Mouse (Mus musculus) frontal cortex, adult (tissue): ENCODE data around the gene Chst5.

ENCODE experiments used
- ATAC-seq: cut with Nextera tagmentation; 2 replicates; pipeline ENCODE4 v1.9.2; 2017; ENCODE audit warnings: mild to moderate bottlenecking, moderate library complexity, mixed read lengths; ENCODE audit not compliant: low TSS enrichment

The Chst5 gene

DNA sequence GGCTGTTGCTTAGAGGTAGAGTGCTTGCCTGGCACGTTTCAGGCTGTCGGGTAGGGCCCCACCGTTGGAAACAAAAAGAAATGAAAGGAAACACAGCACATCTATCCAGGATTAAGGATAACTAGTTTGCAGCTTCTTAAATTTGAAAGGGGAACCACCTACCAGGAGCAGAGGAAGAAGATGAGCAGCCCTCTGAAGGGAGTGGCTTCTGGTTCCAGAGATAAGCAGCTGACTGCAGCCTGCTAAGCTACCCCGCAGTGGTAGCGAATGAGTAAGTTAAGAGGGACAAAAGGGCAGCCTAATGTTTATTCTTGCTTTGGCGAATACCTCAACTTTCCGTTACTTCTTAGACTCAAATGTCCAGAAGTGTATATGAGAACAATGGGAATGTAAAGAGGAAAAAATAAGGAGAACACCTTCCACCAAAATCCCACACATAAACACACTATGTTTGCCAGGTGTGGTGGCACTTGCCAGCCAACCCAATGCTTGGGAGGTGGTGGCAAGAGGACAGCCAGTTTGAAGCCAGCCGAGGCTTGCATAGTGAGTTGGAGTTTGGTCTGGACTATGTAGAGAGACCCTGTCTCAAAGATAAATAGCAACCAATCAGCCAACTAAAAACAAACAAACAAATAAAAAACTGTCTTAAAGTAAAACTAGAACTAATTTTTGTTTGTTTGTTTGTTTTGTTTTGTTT is 19.5 kb upstream of the Chst5 start:
- ATAC-seq = no peak

DNA sequence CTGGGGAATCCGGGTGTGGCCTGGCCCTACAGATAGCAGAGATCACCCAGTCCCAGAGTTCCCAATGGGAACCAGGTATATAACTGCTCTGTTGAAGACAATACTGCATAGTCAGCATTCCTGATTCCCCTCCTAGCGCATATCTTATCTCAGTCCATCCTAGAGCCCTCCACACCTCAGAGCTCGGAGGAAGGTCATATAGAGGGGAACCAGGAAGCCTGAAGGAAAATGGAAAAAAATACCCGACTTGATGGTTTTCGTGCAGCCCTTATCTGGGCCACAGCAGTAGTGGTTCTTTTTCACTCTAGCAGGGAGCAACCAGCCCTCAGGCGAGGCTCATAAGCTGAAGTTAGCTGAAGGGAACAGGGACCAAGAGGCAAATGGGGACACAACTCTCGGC is 14.7 kb upstream of the Chst5 start:
- no peak for ATAC-seq

DNA sequence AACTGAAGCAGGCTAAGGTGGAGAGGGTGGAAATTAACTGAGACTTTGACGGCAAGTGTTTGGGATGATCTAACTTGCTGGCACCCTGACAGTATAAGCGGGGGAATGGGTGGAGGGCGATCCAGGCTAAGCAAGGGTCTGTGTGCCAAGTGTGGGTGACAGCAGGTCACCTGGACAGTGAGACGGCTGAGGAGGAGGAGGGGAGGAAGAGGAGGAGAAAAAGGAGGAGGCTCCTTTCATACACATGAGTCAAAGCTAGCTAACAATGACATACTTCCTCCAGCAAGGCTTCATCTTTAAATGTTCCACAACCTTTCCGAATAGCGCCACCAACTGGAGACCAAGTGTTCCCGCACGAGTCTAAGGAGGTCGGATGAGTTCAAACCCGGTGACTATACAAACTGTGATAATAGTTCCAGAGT is 13.1 kb upstream of the Chst5 start:
- peak; percentile 99 for ATAC-seq

GRCm38 (mm10) chr8:111920971-111921370 is 10.7 kb upstream of the Chst5 start:
- no peak for ATAC-seq

GRCm38 (mm10) chr8:111919663-111920062 is 9.4 kb upstream of the Chst5 start:
- ATAC-seq = no peak

- no peak for ATAC-seq
These were observed 2.7 kb upstream of the Chst5 start for GRCm38 (mm10) chr8:111912860-111913432.

GRCm38 (mm10) chr8:111911572-111911971 is 1.3 kb upstream of the Chst5 start:
- ATAC-seq = peak; percentile 92

DNA sequence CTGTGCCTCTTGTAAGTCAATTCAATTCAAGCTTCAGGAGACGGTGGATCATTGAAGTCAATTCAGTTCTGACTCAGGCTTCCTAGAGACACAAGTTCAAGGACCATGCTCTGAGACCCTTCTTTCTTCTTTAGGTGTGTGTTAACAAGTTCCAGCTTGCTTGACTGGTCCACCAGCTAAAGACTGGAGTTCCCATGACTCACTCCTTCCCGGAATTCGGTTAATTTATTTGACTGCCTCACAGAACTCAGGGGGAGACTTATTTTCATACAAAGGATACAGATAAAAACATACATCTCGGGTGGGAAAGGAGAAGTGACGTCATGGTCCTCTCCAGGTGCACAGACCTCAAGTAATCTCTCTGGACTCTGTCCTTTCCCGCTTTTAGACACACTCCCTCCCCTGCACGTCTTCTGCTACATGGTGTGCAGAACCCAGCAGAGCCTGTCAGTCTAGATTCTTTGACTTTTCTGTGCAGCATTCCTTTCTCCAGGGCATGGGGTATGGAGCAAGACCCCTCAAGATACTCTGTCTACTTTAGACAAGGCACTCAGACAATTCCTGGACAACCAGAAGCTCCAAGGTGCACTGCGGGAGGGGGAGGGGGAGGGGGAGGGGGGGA is 4.6 kb downstream of the Chst5 start:
- no peak for ATAC-seq

- ATAC-seq = no peak
These were observed 8.2 kb downstream of the Chst5 start for GRCm38 (mm10) chr8:111902080-111902479.

DNA sequence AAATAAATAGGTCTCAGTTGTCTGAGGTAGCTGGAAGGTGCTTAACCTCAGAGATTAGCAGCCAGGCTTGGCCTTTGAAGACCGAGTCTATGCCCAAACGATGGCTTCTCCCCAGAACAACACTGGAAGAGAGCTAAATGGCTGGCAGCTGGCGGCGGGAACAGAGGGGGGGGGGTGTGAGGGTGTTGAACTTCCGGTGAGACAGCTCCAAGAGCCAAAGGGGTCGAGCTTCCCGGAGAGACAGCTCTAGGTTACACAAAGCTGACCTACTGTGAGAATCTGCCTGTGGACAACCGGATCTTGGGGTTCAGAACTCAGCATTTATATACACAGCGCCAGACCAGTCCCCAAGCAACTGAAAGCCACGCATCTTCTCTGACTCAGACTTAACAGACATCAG is 11.7 kb downstream of the Chst5 start:
- ATAC-seq = no peak

GRCm38 (mm10) chr8:111894955-111895354 is 15.3 kb downstream of the Chst5 start:
- no peak for ATAC-seq

DNA sequence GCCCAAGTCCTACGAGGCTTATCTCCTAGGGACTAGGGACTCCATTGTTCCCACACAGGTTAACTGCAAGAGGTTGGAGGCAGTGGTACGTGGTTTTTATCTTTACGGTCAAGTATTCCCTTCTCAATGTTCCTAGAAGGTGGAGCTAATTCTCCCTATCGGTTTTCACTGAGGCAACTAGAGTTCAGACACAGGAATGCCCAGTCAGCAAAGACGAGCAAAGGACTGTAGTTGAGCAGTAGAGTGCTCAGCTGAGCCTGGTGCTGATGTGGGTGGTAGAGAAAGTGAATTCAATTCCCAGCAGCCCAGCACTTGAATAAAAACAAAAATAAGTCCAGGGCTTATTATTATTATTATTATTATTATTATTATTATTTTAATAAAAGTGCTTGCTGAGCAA is 17.6 kb downstream of the Chst5 start:
- no peak for ATAC-seq

GRCm38 (mm10) chr8:111891983-111892382 is 18.3 kb downstream of the Chst5 start:
- ATAC-seq = no peak

- no peak for ATAC-seq
These were observed 19.3 kb downstream of the Chst5 start for GRCm38 (mm10) chr8:111890911-111891303.

- peak; percentile 62; the same call in 1 of the 2 replicates for ATAC-seq
These were observed 20.0 kb downstream of the Chst5 start for GRCm38 (mm10) chr8:111889931-111890910.

DNA sequence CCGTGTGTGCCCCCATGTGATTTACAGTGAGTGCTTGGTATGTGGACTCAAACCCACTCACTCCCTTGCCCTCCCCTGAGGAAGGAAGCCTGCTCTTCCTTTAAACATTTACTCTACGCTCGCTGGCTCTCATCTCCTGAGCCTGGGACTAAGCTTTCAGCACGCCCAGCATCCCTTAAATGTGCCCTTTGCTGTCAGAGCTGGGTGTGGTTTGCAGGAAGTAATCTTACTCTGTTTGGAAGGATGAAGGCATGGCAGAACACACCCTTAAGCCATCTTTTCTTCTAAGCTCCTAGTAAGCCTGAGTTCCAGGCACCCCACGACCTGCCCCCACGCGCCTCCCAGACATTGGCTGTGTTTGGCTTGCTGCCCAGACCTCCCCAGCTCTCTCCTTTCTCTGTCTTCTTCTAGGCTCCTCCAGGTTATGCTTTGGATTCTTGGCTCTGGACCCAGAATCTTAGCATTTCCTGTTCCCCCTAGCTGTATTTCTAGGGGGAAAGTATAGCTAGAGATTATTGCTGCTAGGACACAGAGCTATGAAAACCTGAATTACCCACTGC is 22.1 kb downstream of the Chst5 start:
- ATAC-seq = no peak

DNA sequence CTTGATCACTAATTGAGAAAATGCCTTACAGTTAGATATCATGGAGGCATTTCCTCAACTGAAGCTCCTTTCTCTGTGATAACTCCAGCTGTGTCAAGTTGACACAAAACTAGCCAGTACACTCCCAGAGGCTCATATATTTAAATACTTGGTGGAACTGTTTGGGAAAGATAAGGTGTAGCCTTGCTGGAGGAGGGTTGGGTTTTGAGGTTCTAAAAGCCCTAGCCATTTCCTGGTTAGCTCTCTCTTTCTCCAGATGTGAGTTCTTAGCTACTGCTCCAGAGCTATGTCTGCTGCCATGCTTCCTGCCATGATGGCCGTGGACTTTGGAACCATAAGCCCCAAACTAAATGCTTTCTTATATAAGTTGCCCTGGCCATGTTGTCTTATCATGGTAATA is 22.8 kb downstream of the Chst5 start:
- ATAC-seq = no peak

- no peak for ATAC-seq
These were observed 26.6 kb downstream of the Chst5 start for GRCm38 (mm10) chr8:111883615-111884014.

DNA sequence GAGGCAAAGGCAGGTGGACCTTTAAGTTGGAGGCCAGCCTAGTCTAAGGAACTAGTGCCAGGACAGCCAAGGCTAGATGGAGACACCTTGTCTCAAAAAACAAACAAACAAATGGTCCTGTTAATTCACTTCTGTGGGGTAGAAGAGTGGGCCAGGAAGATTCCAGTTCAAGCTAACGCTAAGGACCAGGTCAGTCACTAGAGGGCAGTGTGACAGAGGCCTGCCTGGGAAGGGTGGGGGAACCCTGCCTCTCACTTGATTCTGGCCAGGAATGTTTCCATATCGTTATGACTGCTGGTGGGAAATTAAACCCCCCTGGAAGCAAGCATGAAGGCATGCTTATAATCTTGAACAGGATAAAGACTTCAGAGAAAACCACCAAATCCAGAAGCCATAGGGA is 28.7 kb downstream of the Chst5 start:
- ATAC-seq = peak; percentile 84

DNA sequence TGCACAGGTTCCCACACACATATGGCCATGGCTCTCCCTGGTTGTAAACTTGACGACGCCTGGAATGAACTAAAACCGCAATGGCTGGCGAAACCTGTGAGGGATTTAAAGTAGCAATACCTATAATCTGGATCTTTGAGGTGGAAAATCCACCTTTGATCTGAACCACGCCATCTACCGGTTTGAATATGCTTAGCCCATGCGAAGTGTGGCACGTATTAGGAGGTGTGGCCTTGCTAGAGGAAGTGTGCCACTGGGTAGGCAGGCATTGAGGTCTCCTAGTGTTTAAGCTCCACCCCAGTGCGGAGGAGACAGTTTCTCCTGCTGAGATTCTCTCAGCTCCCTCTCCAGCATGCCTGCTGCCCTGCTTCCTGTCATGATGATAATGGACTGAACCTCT is 32.5 kb downstream of the Chst5 start:
- ATAC-seq = no peak

- ATAC-seq = peak; percentile 98
These were observed 33.8 kb downstream of the Chst5 start, which contains the start of gene Tmem170 for GRCm38 (mm10) chr8:111876355-111876948. Gene Tmem170, minus strand, starts transcription at chr8:111876750.
